Mouse (Mus musculus): ENCODE results near the gene Rusc2.

GRCm38 (mm10) chr4:43399391-43400131, 17.8 kb downstream of the Rusc2 start:
- TF ChIP-seq CTCF (IDR thresholded peaks at IDR 0.05; ENCODE audit: low read depth, low read length) (no peak), POLR2A (IDR thresholded peaks at IDR 0.05; ENCODE audit: extremely low read depth, insufficient read depth, low read length) (no peak)
